Mouse (Mus musculus) embryonic facial prominence, embryonic 10.5 days (tissue): ENCODE measurements around the gene Stxbp1. TPM values are rescaled to one million over a fixed set of nuclear protein-coding genes. Genes with fewer than 3 reads are reported as not detected.

ENCODE experiments used
- DNase-seq: peaks from one replicate; pipeline ENCODE4 v3.0.0-alpha.2; 2017; ENCODE audit warnings: low spot score
- H3K27ac ChIP-seq: fragments of 300-500 bp; sonication (generic); replicated peaks from 2 replicates; pipeline ENCODE4 v1.5.1; 2016; ENCODE audit warnings: mild to moderate bottlenecking
- H3K27me3 ChIP-seq: fragments of 300-500 bp; sonication (generic); replicated peaks from 2 replicates; pipeline ENCODE4 v1.6.1; 2016; ENCODE audit warnings: low read depth, mild to moderate bottlenecking; ENCODE audit not compliant: poor library complexity, severe bottlenecking
- H3K36me3 ChIP-seq: fragments of 300-500 bp; sonication (generic); replicated peaks from 2 replicates; pipeline ENCODE4 v1.6.1; 2016; ENCODE audit warnings: mild to moderate bottlenecking, moderate library complexity
- H3K4me1 ChIP-seq: fragments of 300-500 bp; sonication (generic); 2 replicates; pipeline ENCODE4 v1.6.1; 2016
- H3K4me3 ChIP-seq: fragments of 300-500 bp; sonication (generic); 2 replicates; pipeline ENCODE4 v1.5.1; 2016; ENCODE audit warnings: mild to moderate bottlenecking, moderate library complexity
- H3K9me3 ChIP-seq: fragments of 300-500 bp; sonication (generic); 2 replicates; pipeline ENCODE4 v1.6.1; 2016; ENCODE audit warnings: mild to moderate bottlenecking
- WGBS: fragments of 180-500 bp; shearing (Covaris S2); methylation state at CpG from one replicate; pipeline ENCODE4 v1.1.7; 2016; 5-methylcytosine and 5-hydroxymethylcytosine counted together
- polyA plus RNA-seq: library from polyadenylated mRNA; unstranded; fragments of >200 nt; fragmentation: Nextera tagmentation; extraction: Ambion mirVana; gene quantifications from 2 replicates; pipeline ENCODE4 v1.2.1, GENCODE M21; 2016

Gene Stxbp1
- polyA plus RNA-seq, 1 experiment from 2014 or later = 24.4 TPM

DNA sequence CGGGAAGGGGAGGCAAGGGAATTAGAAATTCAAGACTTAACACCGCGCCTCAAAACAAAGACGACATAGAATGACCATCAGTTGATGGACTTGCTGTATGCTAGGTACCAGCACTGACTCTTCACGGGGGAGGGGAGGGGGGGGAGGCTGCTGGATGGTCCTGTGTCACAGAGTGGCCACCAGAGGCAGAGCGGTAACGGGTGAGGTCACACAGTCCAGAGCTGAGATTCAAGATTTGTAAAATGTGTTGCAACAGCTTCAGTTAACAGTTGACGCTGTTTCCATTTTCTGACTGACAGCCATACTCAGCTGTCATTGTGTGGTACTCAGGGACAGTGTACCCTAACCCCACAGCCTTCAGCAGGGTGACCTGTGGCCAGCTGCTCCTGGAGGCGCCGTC, 94.9 kb downstream of the Stxbp1 start:
- no peak overlapping the region for H3K27ac ChIP-seq
- H3K27me3 ChIP-seq = peaks cover 11% of the 10 kb centered on the region; the same call in 1 of the 2 replicates
- no peaks in the 10 kb centered on the region for H3K9me3 ChIP-seq
- peaks cover 58% of the 10 kb centered on the region for H3K36me3 ChIP-seq
- H3K4me1 ChIP-seq = peaks cover 33% of the 10 kb centered on the region
- peak overlapping the region; percentile 54 for H3K4me3 ChIP-seq
- no peak for DNase-seq
- 64% methylated on average over 10 of the region's 10 CpGs for WGBS

DNA sequence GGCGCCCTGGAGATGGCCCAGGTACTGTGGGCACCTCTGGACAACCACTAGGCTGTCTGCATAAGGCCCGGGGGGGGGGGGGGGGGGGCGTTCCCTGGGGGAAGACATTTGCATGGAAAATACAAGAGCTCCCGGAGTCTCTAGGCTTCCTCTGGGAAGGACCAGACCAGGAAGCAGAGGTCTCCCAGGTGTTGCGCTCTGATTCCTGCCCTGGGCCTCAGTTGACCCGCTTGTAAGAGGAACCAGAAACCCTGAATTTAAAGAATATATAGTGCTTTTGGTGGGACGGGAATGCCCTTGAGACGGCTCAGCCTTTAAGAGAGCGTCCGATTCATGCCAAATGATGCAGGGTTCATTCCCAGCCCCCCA, 95.4 kb downstream of the Stxbp1 start:
- peak overlapping the region; percentile 54 for H3K4me3 ChIP-seq
- DNase-seq = no peak
- peaks cover 11% of the 10 kb centered on the region; the same call in 1 of the 2 replicates for H3K27me3 ChIP-seq
- peaks cover 28% of the 10 kb centered on the region for H3K4me1 ChIP-seq
- peaks cover 64% of the 10 kb centered on the region for H3K36me3 ChIP-seq
- H3K27ac ChIP-seq = peak overlapping the region; percentile 66
- 23% methylated on average over 10 of the region's 10 CpGs for WGBS
- no peaks in the 10 kb centered on the region for H3K9me3 ChIP-seq

DNA sequence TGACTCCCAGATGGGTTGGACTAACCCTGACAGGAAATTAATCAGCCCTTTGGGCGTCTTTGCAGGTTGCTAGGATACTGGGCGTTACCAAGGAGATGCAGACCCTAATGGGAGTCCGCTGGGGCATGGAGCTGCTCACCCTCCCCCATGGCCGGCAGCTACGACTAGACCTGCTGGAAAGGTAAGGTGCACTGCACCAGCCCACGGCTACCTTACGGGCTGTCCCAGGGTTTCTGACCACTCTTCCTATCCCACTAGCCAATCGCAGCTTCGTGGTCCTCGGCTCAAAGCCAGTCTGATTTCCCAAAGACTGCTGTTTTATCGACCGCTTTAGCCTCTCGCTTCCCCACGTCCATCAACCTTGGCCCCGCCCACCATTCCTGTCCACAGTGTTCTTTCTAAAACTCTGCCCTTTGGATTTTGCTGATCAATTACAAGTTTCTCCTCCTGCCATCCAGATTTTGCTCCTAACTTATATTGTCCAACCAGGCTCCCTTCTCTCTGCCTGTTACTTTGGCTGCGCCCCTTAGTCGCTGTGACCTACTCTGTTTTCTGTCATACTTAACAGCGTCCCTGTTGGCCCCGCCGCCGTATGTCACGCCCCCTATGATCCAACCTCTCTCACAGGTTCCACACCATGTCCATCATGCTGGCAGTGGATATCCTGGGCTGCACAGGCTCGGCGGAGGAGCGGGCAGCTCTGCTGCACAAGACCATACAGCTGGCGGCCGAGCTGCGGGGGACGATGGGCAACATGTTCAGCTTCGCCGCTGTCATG, 96.0 kb downstream of the Stxbp1 start:
- H3K4me3 ChIP-seq = peak overlapping the region; percentile 54
- H3K27ac ChIP-seq = peak overlapping the region; percentile 66
- peak; percentile 88 for DNase-seq
- 3% methylated on average over 31 of the region's 31 CpGs for WGBS
- peaks cover 70% of the 10 kb centered on the region for H3K36me3 ChIP-seq
- H3K4me1 ChIP-seq = peaks cover 28% of the 10 kb centered on the region
- no peaks in the 10 kb centered on the region for H3K9me3 ChIP-seq
- H3K27me3 ChIP-seq = peaks cover 11% of the 10 kb centered on the region; the same call in 1 of the 2 replicates

DNA sequence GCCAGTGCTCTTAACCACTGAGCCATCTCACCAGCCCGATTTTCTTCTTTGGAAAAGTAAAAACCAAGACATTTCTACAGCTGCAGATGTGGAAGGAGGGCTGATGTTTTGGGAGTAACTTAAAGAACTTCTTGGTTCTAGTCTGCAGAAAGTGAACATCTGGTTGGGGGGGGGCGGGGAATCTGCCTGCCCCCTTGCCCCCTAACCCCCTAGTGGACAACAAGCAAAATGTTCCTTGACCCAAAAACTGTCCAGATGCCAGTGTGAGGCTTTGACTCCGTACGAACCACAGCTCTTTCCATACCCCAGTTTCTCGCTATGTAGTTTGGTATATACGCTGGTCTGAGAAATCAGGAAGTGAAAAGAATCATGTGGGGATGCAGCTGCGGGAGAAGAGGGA, 96.8 kb downstream of the Stxbp1 start:
- H3K9me3 ChIP-seq = no peaks in the 10 kb centered on the region
- H3K4me3 ChIP-seq = peak overlapping the region; percentile 54; the same call in 1 of the 2 replicates
- H3K27ac ChIP-seq = no peak overlapping the region
- DNase-seq = no peak
- WGBS = 69% methylated on average over 7 of the region's 7 CpGs
- peaks cover 78% of the 10 kb centered on the region for H3K36me3 ChIP-seq
- peaks cover 11% of the 10 kb centered on the region; the same call in 1 of the 2 replicates for H3K27me3 ChIP-seq
- H3K4me1 ChIP-seq = peaks cover 32% of the 10 kb centered on the region

DNA sequence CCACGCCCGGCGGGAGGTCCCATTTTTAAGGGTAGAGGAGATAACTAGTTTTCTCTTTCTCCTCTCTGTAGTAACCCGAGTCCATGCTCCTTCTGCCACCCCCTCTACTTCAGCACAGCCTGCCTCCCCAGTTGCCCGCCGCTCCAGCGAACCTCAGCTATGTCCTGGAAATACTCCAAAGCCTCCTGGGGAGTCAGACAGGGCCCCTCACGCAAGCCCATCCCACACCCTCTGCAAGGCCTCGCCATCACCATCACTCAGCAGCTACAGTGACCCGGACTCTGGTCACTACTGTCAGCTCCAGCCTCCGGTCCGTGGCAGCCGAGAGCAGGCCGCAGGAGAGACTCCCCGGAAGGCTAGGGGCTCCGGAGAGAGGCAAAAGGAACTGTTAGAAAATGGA, 98.0 kb downstream of the Stxbp1 start:
- 93% methylated on average over 16 of the region's 16 CpGs for WGBS
- no peak for DNase-seq
- H3K27me3 ChIP-seq = peaks cover 11% of the 10 kb centered on the region
- peak overlapping the region; percentile 8; the same call in 1 of the 2 replicates for H3K4me3 ChIP-seq
- peak overlapping the region; percentile 19; the same call in 1 of the 2 replicates for H3K27ac ChIP-seq
- no peaks in the 10 kb centered on the region for H3K9me3 ChIP-seq
- H3K36me3 ChIP-seq = peaks cover 77% of the 10 kb centered on the region
- H3K4me1 ChIP-seq = peaks cover 32% of the 10 kb centered on the region

DNA sequence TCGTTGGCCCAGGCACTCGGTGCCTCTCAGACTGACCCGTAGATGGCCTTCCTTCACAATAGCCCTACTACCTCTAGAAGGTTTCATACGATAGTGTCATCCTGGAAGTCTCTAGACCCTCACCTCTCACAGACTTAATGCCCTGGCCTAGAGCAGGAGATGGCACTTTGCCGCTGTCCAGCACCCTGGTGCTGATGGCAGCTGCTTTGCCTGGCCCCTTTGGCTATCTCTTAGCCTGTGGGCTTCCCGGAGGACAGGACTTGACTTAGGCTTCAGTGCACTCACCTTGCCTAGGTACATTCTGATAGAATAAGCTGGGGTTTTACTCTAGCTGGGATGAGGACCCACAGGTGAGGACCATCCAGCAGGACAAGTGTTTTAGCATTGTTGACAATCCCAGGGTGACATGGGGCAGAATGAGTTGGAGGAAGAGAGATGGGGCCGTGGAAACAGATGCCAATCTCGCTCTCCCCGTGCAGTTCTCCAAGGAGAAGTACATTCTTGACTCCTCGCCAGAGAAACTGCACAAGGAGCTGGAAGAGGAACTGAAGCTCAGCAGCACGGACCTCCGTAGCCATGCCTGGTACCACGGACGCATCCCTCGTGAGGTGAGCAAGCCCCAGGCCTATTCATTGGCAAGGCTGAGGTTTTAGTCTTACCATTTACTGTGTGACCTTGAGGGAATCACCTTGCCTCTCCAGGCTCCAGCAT, 102.6 kb downstream of the Stxbp1 start:
- DNase-seq = no peak
- 77% methylated on average over 15 of the region's 15 CpGs for WGBS
- peaks cover 28% of the 10 kb centered on the region for H3K4me1 ChIP-seq
- no peak overlapping the region for H3K4me3 ChIP-seq
- peaks cover 51% of the 10 kb centered on the region for H3K36me3 ChIP-seq
- H3K27ac ChIP-seq = no peak overlapping the region
- H3K27me3 ChIP-seq = peaks cover 47% of the 10 kb centered on the region
- H3K9me3 ChIP-seq = no peaks in the 10 kb centered on the region

DNA sequence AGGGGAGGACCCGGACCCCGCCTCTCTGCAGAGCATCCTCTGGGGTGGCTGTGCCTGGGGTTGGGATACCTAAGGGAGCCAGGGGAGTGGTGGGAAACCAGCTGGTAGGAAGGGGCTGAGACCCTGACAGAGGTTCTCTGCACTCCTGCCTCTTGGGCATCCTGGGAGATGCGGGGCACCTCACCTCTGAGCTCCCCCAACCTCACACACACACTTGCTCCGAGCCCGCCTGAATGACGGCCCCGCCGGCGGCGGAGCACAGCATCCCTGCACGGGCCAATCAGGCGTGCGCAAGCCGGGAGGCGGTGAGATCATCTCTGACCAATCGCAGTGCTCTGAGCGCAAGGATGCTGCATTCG, 104.9 kb downstream of the Stxbp1 start:
- peaks cover 32% of the 10 kb centered on the region for H3K4me1 ChIP-seq
- peak; percentile 83 for DNase-seq
- H3K27me3 ChIP-seq = peaks cover 49% of the 10 kb centered on the region
- peaks cover 39% of the 10 kb centered on the region for H3K36me3 ChIP-seq
- peak overlapping the region; percentile 78 for H3K27ac ChIP-seq
- H3K4me3 ChIP-seq = peak overlapping the region; percentile 73
- WGBS = 2% methylated on average over 18 of the region's 18 CpGs
- H3K9me3 ChIP-seq = no peaks in the 10 kb centered on the region

DNA sequence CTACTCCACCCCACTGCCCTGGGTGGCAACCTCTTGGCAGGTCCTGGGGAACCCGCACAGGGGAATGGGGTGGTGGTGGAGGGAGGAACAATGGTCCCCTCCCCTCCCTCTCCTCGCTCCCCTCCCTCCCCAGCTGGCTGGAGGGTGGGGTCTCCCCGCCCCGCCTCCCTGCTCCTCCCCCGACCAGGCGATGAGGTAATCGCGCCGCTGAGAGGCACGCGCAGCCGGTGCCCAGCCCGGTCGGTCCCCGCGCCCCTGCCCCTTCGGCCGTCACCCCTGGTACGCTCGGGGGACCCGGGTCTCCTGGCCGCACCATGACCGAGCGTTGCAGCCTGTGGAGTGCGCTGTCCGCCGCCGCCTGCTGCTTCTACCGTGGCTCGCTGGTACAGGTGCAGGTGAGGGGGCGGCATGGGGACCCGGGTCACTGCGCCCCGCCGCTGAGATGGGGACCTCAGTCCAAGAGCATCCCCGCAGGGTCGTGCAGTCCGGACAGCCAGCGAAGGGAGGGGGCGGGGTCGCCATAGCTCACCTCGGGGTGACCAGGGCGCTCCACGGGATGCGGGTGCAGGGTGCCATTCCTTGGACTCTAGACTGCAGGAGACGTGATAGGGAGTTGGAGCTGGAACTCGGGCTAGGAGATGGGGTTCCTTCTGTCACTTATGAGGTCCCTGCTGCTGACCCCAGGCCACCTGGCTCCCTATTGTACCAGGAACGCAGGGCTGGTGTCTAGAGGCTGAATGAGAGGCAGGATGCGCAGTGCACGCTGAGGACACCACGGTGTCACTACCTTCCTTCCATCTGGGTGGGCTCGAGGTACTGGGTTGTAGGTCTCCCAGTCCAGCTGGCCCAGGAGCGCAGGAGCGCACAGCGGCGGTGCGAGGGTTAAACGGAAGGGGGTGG, 105.5 kb downstream of the Stxbp1 start:
- Histone ChIP-seq H3K4me3 (peak overlapping the region; percentile 73), H3K4me1 (peaks cover 37% of the 10 kb centered on the region), H3K27ac (peak overlapping the region; percentile 78), H3K36me3 (peaks cover 33% of the 10 kb centered on the region), H3K27me3 (peaks cover 49% of the 10 kb centered on the region), H3K9me3 (no peaks in the 10 kb centered on the region)
- 2% methylated on average over 58 of the region's 58 CpGs for WGBS
- peak; percentile 77 for DNase-seq

DNA sequence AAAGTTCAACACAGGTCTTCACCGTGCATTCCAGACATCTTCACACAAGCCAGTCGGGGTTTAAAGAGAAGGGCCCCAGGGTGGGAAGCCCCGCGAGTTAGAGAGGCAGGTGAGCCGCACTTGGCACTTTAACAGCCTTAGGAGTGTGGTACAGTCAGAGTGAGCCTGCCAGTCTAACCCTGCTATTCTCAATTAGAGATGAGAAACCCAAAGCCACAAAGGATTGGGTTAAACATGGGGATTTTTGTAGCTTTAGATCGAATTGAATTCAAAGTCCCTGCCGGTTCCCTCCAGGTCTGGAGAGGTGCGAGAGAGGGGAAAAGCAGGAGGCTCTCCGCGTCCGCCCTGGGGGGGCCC, 106.2 kb downstream of the Stxbp1 start, which contains the start of gene 6330409D20Rik:
Gene 6330409D20Rik, minus strand, starts transcription at position 101 of the 357 bp plus-strand sequence.
- WGBS = 7% methylated on average over 11 of the region's 11 CpGs
- Histone ChIP-seq H3K9me3 (no peaks in the 10 kb centered on the region), H3K27me3 (peaks cover 49% of the 10 kb centered on the region), H3K36me3 (peaks cover 27% of the 10 kb centered on the region), H3K4me3 (peak within 1 kb of the TSS; percentile 73), H3K27ac (peak within 1 kb of the TSS; percentile 78), H3K4me1 (peaks cover 40% of the 10 kb centered on the region)
- no peak for DNase-seq

DNA sequence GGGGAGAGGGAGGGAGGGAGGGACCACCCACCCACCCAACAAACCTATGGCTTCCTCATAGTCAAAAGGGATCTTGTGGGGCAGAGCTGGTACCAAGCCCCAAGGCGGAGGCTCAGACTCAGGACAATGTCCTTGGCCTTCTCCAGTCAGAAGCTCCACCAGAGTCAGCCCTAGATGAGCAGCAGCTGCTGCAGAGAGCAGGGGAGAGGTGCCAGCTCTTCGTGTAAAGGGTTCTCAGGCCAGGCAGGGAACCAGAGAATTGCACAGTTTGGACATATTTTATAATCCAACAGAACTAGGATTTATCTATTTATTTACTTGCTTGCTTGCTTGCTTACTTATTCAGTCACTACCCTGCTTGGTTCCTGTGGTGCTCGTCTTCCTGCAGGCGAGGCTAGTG, 107.7 kb downstream of the Stxbp1 start:
- H3K9me3 ChIP-seq = no peaks in the 10 kb centered on the region
- no peak overlapping the region for H3K27ac ChIP-seq
- H3K27me3 ChIP-seq = peaks cover 49% of the 10 kb centered on the region
- no peak overlapping the region for H3K4me3 ChIP-seq
- peaks cover 54% of the 10 kb centered on the region for H3K4me1 ChIP-seq
- H3K36me3 ChIP-seq = peaks cover 11% of the 10 kb centered on the region
- 69% methylated on average over 4 of the region's 4 CpGs for WGBS
- no peak for DNase-seq
